Mouse (Mus musculus) MEL (cell line): ENCODE data around the gene Gdap1l1.

Experiments
- CTCF ChIP-seq, 3 experiments: IDR thresholded peaks in 2 of 3; conservative IDR thresholded peaks in 1 of 3; 2 replicates each; pipeline ENCODE4 v1.5.1; 2011 to 2012; ENCODE audit warnings: low read length in 3 of 3, low read depth in 2 of 3, mild to moderate bottlenecking in 2 of 3, improper control_type of control experiment in 1 of 3, inconsistent platforms in 1 of 3, mixed read lengths in 1 of 3, moderate library complexity in 1 of 3; ENCODE audit not compliant: control insufficient read depth in 1 of 3, insufficient read depth in 1 of 3, poor library complexity in 1 of 3, severe bottlenecking in 1 of 3
- EP300 ChIP-seq, 2 experiments: IDR thresholded peaks; 2 replicates each; pipeline ENCODE4 v1.6.1; 2011; ENCODE audit warnings: improper control_type of control experiment in 2 of 2, low read length in 2 of 2, low read depth in 1 of 2, mild to moderate bottlenecking in 1 of 2
- ETS1 ChIP-seq: IDR thresholded peaks from 2 replicates; pipeline ENCODE4 v1.6.1; 2012; ENCODE audit warnings: low read depth, mild to moderate bottlenecking, inconsistent platforms, low read length, improper control_type of control experiment, moderate library complexity
- GATA1 ChIP-seq: IDR thresholded peaks from 2 replicates; pipeline ENCODE4 v1.6.1; 2011; ENCODE audit warnings: low read depth, low read length, improper control_type of control experiment
- MAZ ChIP-seq: IDR thresholded peaks from 2 replicates; pipeline ENCODE4 v1.6.1; 2012; ENCODE audit warnings: low read depth, mild to moderate bottlenecking, inconsistent platforms, low read length, improper control_type of control experiment
- POLR2A ChIP-seq, 2 experiments: IDR thresholded peaks; 2 replicates each; pipeline ENCODE4 v1.6.1; 2011 to 2012; ENCODE audit warnings: low read length in 2 of 2, mild to moderate bottlenecking in 2 of 2, control low read depth in 1 of 2, improper control_type of control experiment in 1 of 2, low read depth in 1 of 2, moderate library complexity in 1 of 2; ENCODE audit not compliant: control insufficient read depth in 1 of 2, insufficient read depth in 1 of 2, poor library complexity in 1 of 2
- POLR2AphosphoS2 ChIP-seq: IDR thresholded peaks from 2 replicates; pipeline ENCODE4 v1.6.1; 2011; ENCODE audit warnings: low read length, improper control_type of control experiment
- RCOR1 ChIP-seq: IDR thresholded peaks from 2 replicates; pipeline ENCODE4 v1.6.1; 2012; ENCODE audit warnings: low read depth, mild to moderate bottlenecking, inconsistent platforms, low read length, improper control_type of control experiment
- TCF12 ChIP-seq: IDR thresholded peaks from 2 replicates; pipeline ENCODE4 v1.6.1; 2014; ENCODE audit warnings: low read depth, mild to moderate bottlenecking, inconsistent platforms, low read length, improper control_type of control experiment, moderate library complexity

- TF ChIP-seq RCOR1, result no peak
- TF ChIP-seq CTCF (IDR thresholded peaks at IDR 0.05 in 2 of 3, conservative IDR thresholded peaks at IDR 0.05 in 1 of 3; ENCODE audit: control insufficient read depth in 1 of 3, insufficient read depth in 1 of 3, low read depth in 2 of 3, low read length in 3 of 3, poor library complexity in 1 of 3, severe bottlenecking in 1 of 3), result no peak
- no peak for TF ChIP-seq POLR2AphosphoS2
- TF ChIP-seq MAZ, result no peak
- TF ChIP-seq EP300 (IDR thresholded peaks at IDR 0.05; ENCODE audit: low read depth in 1 of 2, low read length in 2 of 2), result no peak
- TF ChIP-seq POLR2A (IDR thresholded peaks at IDR 0.05; ENCODE audit: control insufficient read depth in 1 of 2, insufficient read depth in 1 of 2, low read depth in 1 of 2, low read length in 2 of 2, poor library complexity in 1 of 2), result no peak
- no peak for TF ChIP-seq ETS1
- TF ChIP-seq TCF12, result no peak
- TF ChIP-seq GATA1, result no peak
Observed at GRCm38 (mm10) chr2:163467585-163467984, 29.3 kb downstream of the Gdap1l1 start.
